Mouse (Mus musculus): Measurements from ENCODE around the gene Tnn.

- TF ChIP-seq MAFK (IDR thresholded peaks at IDR 0.05; ENCODE audit: insufficient read depth, low read depth, low read length): no peak
- TF ChIP-seq HCFC1 (IDR thresholded peaks at IDR 0.05; ENCODE audit: borderline replicate concordance, insufficient read depth, low read length): no peak
- no peak for TF ChIP-seq ZC3H11A (IDR thresholded peaks at IDR 0.05; ENCODE audit: borderline replicate concordance, low read depth, low read length)
- TF ChIP-seq ZNF384 (IDR thresholded peaks at IDR 0.05; ENCODE audit: low read depth, low read length): no peak
Measured at GRCm38 (mm10) chr1:160136362-160136890, 17.0 kb downstream of the Tnn start.
